Mouse (Mus musculus): ENCODE results near the gene Sco1. TPM values are rescaled to one million over a fixed set of nuclear protein-coding genes. Genes with fewer than 3 reads are reported as not detected.

Gene Sco1
- 1 to 10 TPM; 5.0 to 6.3 TPM for total RNA-seq (2023)

DNA sequence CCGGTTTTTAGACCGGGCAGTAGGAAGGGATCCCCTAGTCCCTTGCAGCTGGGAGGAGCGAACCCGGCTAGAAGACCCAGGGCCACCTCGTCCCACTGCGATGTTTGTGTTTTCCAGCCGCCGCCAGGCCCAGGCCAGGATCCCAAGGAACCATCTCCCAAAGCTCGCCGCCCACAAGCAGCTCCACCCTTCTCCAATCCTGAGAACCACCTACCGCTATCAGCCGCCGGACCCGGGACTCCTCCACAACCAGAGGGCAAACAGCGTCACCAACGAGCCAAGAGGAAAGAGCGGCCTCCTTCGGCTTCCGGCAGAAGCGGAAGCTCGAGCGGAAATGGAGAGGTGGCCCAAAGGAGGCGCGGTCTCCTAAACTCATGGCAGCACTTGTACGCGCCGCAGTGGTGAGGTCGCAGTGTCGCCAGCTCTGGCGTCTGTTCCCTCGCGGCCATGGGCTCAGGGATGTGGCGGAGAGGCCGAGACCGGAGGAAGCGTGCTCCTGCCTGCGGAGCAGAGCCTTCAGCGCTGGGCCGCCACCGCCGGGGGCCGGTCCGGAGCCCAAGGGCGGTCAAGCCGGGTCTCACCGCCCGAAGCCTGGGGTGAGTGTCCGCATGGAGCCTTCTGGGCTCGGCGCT lies at the start of gene Sco1, which contains the start of gene Adprm:
Sco1 (plus strand) TSS at position 350 of the 632 bp plus-strand sequence.
Adprm (minus strand) TSS at position 274 of the 632 bp plus-strand sequence.

DNA sequence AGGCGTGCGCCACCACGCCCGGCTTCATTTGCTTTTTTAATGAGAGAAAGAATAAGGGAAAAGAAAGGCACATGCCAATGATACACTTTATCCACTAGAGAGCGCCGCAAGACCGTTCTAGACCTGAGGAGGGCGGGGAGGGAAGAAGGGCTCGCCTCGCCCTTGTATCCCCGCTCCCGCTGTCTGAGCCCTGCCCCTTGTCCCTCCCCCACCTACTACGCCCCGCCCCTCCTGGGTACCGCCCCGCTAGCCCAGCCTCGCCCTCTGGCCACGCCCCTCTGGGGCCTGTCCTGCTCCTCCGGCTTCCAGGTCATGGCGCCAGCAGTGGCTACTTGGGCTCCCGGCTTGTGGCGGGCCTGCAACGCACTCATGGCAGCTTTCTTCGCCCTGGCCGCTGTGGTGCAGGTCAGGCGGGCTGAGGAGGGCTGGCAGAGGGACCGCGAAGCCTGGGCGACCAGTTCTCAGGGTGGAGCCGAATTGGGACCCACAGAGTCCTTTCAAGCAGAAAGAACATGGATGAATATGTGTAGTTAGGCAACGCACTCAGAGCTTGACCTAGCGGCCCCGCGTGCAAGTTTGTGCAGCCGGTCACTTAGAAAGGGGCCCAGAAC lies 27.5 kb upstream of the Sco1 start, which contains the start of gene Tmem220:
Tmem220 (plus strand) TSS at position 288 of the 611 bp plus-strand sequence.

DNA sequence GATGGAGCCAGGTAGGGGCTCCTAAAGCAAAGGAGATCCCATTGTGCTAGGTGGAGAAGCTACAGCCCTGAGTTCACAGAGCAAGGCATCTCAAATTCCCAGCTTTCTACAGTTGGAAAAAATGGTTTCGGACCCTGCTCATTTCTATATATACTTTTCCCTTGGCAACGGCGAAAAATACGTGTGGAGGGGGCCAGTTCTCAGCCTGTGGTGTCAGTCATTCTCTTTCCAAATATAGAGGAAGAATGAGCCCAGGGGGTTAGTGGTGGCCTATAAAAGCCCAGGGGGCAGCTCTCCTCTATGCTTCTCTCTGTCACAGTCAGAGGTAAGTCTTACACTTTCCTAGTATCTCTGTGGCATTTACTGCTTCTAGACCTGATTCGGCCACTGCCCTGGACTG lies 25.5 kb downstream of the Sco1 start, which contains the start of gene Myh3:
Myh3 (plus strand) TSS at position 301 of the 400 bp plus-strand sequence.

Other genes with a start within 250 kb of the Sco1 start
- gene Pirt, start 140.7 kb upstream of the Sco1 start, total RNA-seq (2023), result not detected
- not detected for gene Tmem238l, start 96.0 kb upstream of the Sco1 start, total RNA-seq (2023)
- gene Tmem220, start 27.5 kb upstream of the Sco1 start, total RNA-seq (2023), result 1 to 10 TPM; 2.2 TPM
- 10 to 100 TPM; 22.3 to 27.4 TPM for gene Adprm, start 76 bp upstream of the Sco1 start, total RNA-seq (2023)
- gene Myh3, start 25.6 kb downstream of the Sco1 start, total RNA-seq (2023), result not detected
- gene Myh2, start 118.4 kb downstream of the Sco1 start, total RNA-seq (2023), result not detected
- not detected for gene Myh1, start 147.4 kb downstream of the Sco1 start, total RNA-seq (2023)
- gene Myh4, start 185.4 kb downstream of the Sco1 start, total RNA-seq (2023), result not detected
- gene Myh8, start 224.5 kb downstream of the Sco1 start, total RNA-seq (2023), result not detected

Data from neutrophil, adult 59 days (primary cell).